Mouse (Mus musculus) MEL (cell line): ENCODE measurements around the gene Fbxw25. TPM values are rescaled to one million over a fixed set of nuclear protein-coding genes. Genes with fewer than 3 reads are reported as not detected.
"Not testable (repeated sequence)": the region's sequence is repeated elsewhere in the genome, so short reads cannot be mapped to it uniquely, and the experiment has no call there.

Experiments used
- DNase-seq: peaks from one replicate; pipeline ENCODE4 v3.0.0; 2011; ENCODE audit warnings: low read depth, low spot score
- H3K27ac ChIP-seq: 2 replicates; pipeline ENCODE4 v1.5.1; 2012; ENCODE audit warnings: low read depth, mild to moderate bottlenecking, control low read depth, low read length, moderate library complexity; ENCODE audit not compliant: control insufficient read depth
- H3K27me3 ChIP-seq, 2 experiments: fragments of 150-350 bp in 1 of 2; sonication (generic) in 1 of 2; 2 replicates each; pipeline ENCODE4 v1.6.1; 2012; ENCODE audit warnings: low read length in 2 of 2, mild to moderate bottlenecking in 2 of 2, improper control_type of control experiment in 1 of 2, moderate library complexity in 1 of 2; ENCODE audit not compliant: insufficient read depth in 2 of 2, control insufficient read depth in 1 of 2
- H3K36me3 ChIP-seq, 2 experiments: 2 replicates each; pipeline ENCODE4 v1.6.1; 2012 to 2014; ENCODE audit warnings: low read length in 2 of 2, improper control_type of control experiment in 1 of 2, inconsistent platforms in 1 of 2, mild to moderate bottlenecking in 1 of 2; ENCODE audit not compliant: insufficient read depth in 2 of 2, control insufficient read depth in 1 of 2
- H3K4me1 ChIP-seq, 2 experiments: fragments of 150-350 bp in 1 of 2; sonication (generic) in 1 of 2; 2 replicates each; pipeline ENCODE4 v1.6.1; 2012; ENCODE audit warnings: low read length in 2 of 2, improper control_type of control experiment in 1 of 2, mild to moderate bottlenecking in 1 of 2; ENCODE audit not compliant: insufficient read depth in 2 of 2, control insufficient read depth in 1 of 2
- H3K4me3 ChIP-seq, 2 experiments: fragments of 150-350 bp in 1 of 2; sonication (generic) in 1 of 2; 2 replicates each; pipeline ENCODE4 v1.5.1; 2012; ENCODE audit warnings: low read depth in 2 of 2, low read length in 2 of 2, mild to moderate bottlenecking in 2 of 2, moderate library complexity in 2 of 2, control low read depth in 1 of 2, improper control_type of control experiment in 1 of 2; ENCODE audit not compliant: control insufficient read depth in 1 of 2, insufficient read depth in 1 of 2
- H3K79me2 ChIP-seq: 2 replicates; pipeline ENCODE4 v1.6.1; 2012; ENCODE audit warnings: mild to moderate bottlenecking, low read length, moderate library complexity; ENCODE audit not compliant: control insufficient read depth, poor library complexity, insufficient read depth
- H3K9ac ChIP-seq: 2 replicates; pipeline ENCODE4 v1.6.1; 2012; ENCODE audit warnings: low read depth, mild to moderate bottlenecking, control low read depth, low read length, moderate library complexity; ENCODE audit not compliant: control insufficient read depth, poor library complexity, severe bottlenecking
- H3K9me3 ChIP-seq: fragments of 150-350 bp; sonication (generic); replicated peaks from 2 replicates; pipeline ENCODE4 v1.6.1; 2012; ENCODE audit warnings: mild to moderate bottlenecking, low read length, improper control_type of control experiment, moderate library complexity; ENCODE audit not compliant: insufficient read depth
- CHD2 ChIP-seq: IDR thresholded peaks from 2 replicates; pipeline ENCODE4 v1.6.1; 2011; ENCODE audit warnings: low read length, improper control_type of control experiment
- CTCF ChIP-seq, 3 experiments: IDR thresholded peaks in 2 of 3; conservative IDR thresholded peaks in 1 of 3; 2 replicates each; pipeline ENCODE4 v1.5.1; 2011 to 2012; ENCODE audit warnings: low read length in 3 of 3, low read depth in 2 of 3, mild to moderate bottlenecking in 2 of 3, improper control_type of control experiment in 1 of 3, inconsistent platforms in 1 of 3, mixed read lengths in 1 of 3, moderate library complexity in 1 of 3; ENCODE audit not compliant: control insufficient read depth in 1 of 3, insufficient read depth in 1 of 3, poor library complexity in 1 of 3, severe bottlenecking in 1 of 3
- EP300 ChIP-seq, 2 experiments: IDR thresholded peaks; 2 replicates each; pipeline ENCODE4 v1.6.1; 2011; ENCODE audit warnings: improper control_type of control experiment in 2 of 2, low read length in 2 of 2, low read depth in 1 of 2, mild to moderate bottlenecking in 1 of 2
- ETS1 ChIP-seq: IDR thresholded peaks from 2 replicates; pipeline ENCODE4 v1.6.1; 2012; ENCODE audit warnings: low read depth, mild to moderate bottlenecking, inconsistent platforms, low read length, improper control_type of control experiment, moderate library complexity
- JUND ChIP-seq: IDR thresholded peaks from 2 replicates; pipeline ENCODE4 v1.6.1; 2011; ENCODE audit warnings: low read depth, mild to moderate bottlenecking, improper control_type of control experiment, low read length
- MYB ChIP-seq: IDR thresholded peaks from 2 replicates; pipeline ENCODE4 v1.6.1; 2011; ENCODE audit warnings: mild to moderate bottlenecking, low read depth, low read length, improper control_type of control experiment
- POLR2AphosphoS5 ChIP-seq: IDR thresholded peaks from 2 replicates; pipeline ENCODE4 v1.6.1; 2012; ENCODE audit warnings: low read depth, borderline replicate concordance, mild to moderate bottlenecking, inconsistent platforms, low read length, moderate library complexity, mixed read lengths
- SMC3 ChIP-seq: IDR thresholded peaks from 2 replicates; pipeline ENCODE4 v1.6.1; 2011; ENCODE audit warnings: low read depth, low read length, improper control_type of control experiment
- TBP ChIP-seq: IDR thresholded peaks from 2 replicates; pipeline ENCODE4 v1.8.0; 2011; ENCODE audit warnings: low read depth, low read length, improper control_type of control experiment
- USF2 ChIP-seq, 2 experiments: IDR thresholded peaks; 2 replicates each; pipeline ENCODE4 v1.6.1; 2011 to 2012; ENCODE audit warnings: improper control_type of control experiment in 2 of 2, low read length in 2 of 2, borderline replicate concordance in 1 of 2, inconsistent platforms in 1 of 2, low read depth in 1 of 2, mild to moderate bottlenecking in 1 of 2; ENCODE audit not compliant: insufficient read depth in 1 of 2
- polyA plus RNA-seq, 2 experiments: library from polyadenylated mRNA; stranded (reverse) in 1 of 2; unstranded in 1 of 2; fragments of >175 nt in 1 of 2; fragments of >200 nt in 1 of 2; gene quantifications; 2 replicates each; pipeline versions ENCODE4 v1.2.1 to v1.2.4; 2012; ENCODE audit warnings: low replicate concordance in 2 of 2, low read depth in 1 of 2; ENCODE audit not compliant: insufficient read length in 2 of 2, insufficient read depth in 1 of 2, missing spikeins in 1 of 2
- total RNA-seq: library from RNA; depleted of rRNA; stranded (reverse); fragments of 300-350 nt; gene quantifications from 2 replicates; pipeline ENCODE4 v1.2.3, GENCODE M21; 2012; rRNA removed

Gene Fbxw25
- total and polyA plus RNA-seq, 3 experiments, result not detected

GRCm38 (mm10) chr9:109606837-109607236, 57.6 kb downstream of the Fbxw25 start:
- H3K9ac ChIP-seq, H3K4me3 ChIP-seq, H3K27ac ChIP-seq, H3K9me3 ChIP-seq, H3K36me3 ChIP-seq, H3K79me2 ChIP-seq, H3K27me3 ChIP-seq, H3K4me1 ChIP-seq: not testable (repeated sequence)
- peak; percentile 25; the same call in 1 of the 2 replicates for TF ChIP-seq SMC3
- peak in 2 of 3 experiments; percentile 15 to 30; a peak in 3 of 6 replicates for TF ChIP-seq CTCF (IDR thresholded peaks at IDR 0.05 in 2 of 3, conservative IDR thresholded peaks at IDR 0.05 in 1 of 3; ENCODE audit: control insufficient read depth in 1 of 3, insufficient read depth in 1 of 3, low read depth in 2 of 3, low read length in 3 of 3, poor library complexity in 1 of 3, severe bottlenecking in 1 of 3)
- peak; percentile 14 for DNase-seq

GRCm38 (mm10) chr9:109602128-109602527, 62.3 kb downstream of the Fbxw25 start:
- H3K9me3 ChIP-seq, H3K27me3 ChIP-seq, H3K27ac ChIP-seq, H3K79me2 ChIP-seq, H3K4me3 ChIP-seq, H3K36me3 ChIP-seq, H3K9ac ChIP-seq, H3K4me1 ChIP-seq: not testable (repeated sequence)
- TF ChIP-seq SMC3 (peak; percentile 34), CTCF (IDR thresholded peaks at IDR 0.05 in 2 of 3, conservative IDR thresholded peaks at IDR 0.05 in 1 of 3; ENCODE audit: control insufficient read depth in 1 of 3, insufficient read depth in 1 of 3, low read depth in 2 of 3, low read length in 3 of 3, poor library complexity in 1 of 3, severe bottlenecking in 1 of 3) (peak; percentile 41 to 46 (median 46))
- DNase-seq, result peak; percentile 22

GRCm38 (mm10) chr9:109597226-109597625, 67.2 kb downstream of the Fbxw25 start:
- Histone ChIP-seq H3K27me3 (no peaks in the 10 kb centered on the region), H3K4me3 (no peak overlapping the region), H3K9me3 (no peaks in the 10 kb centered on the region), H3K79me2 (no peaks in the 10 kb centered on the region), H3K4me1 (no peaks in the 10 kb centered on the region), H3K36me3 (no peaks in the 10 kb centered on the region), H3K9ac (no peak overlapping the region), H3K27ac (no peak overlapping the region)
- no peak for DNase-seq
- TF ChIP-seq ETS1, result no peak
- TF ChIP-seq MYB, result no peak
- no peak for TF ChIP-seq JUND
- no peak for TF ChIP-seq POLR2AphosphoS5
- TF ChIP-seq EP300 (IDR thresholded peaks at IDR 0.05; ENCODE audit: low read depth in 1 of 2, low read length in 2 of 2), result no peak
- no peak for TF ChIP-seq TBP
- no peak for TF ChIP-seq USF2 (IDR thresholded peaks at IDR 0.05; ENCODE audit: borderline replicate concordance in 1 of 2, insufficient read depth in 1 of 2, low read depth in 1 of 2, low read length in 2 of 2)
- TF ChIP-seq SMC3, result no peak
- TF ChIP-seq CHD2, result no peak

Other genes starting within 250 kb of the Fbxw25 start
- not detected in 2 replicates for gene Fbxw16, start 215.5 kb downstream of the Fbxw25 start, total RNA-seq
- gene Fbxw16, start 215.5 kb downstream of the Fbxw25 start, polyA plus RNA-seq, result not detected
- gene Fbxw19, start 168.8 kb downstream of the Fbxw25 start, total RNA-seq, result not detected in 2 replicates
- gene Fbxw19, start 168.8 kb downstream of the Fbxw25 start, polyA plus RNA-seq, result not detected
- not detected in 2 replicates for gene Fbxw15, start 96.4 kb downstream of the Fbxw25 start, total RNA-seq
- not detected for gene Fbxw15, start 96.4 kb downstream of the Fbxw25 start, polyA plus RNA-seq
- not detected in 2 replicates for gene Fbxw24, start 38.6 kb downstream of the Fbxw25 start, total RNA-seq
- gene Fbxw24, start 38.6 kb downstream of the Fbxw25 start, polyA plus RNA-seq, result not detected
- gene Fbxw18, start 38.0 kb upstream of the Fbxw25 start, total RNA-seq, result not detected in 2 replicates
- gene Fbxw18, start 38.0 kb upstream of the Fbxw25 start, polyA plus RNA-seq, result not detected
- gene Fbxw26, start 81.4 kb upstream of the Fbxw25 start, total RNA-seq, result not detected in 2 replicates
- gene Fbxw26, start 81.4 kb upstream of the Fbxw25 start, polyA plus RNA-seq, result not detected
- gene Fbxw27, start 126.0 kb upstream of the Fbxw25 start, total RNA-seq, result not detected in 2 replicates
- not detected for gene Fbxw27, start 126.0 kb upstream of the Fbxw25 start, polyA plus RNA-seq
- not detected in 2 replicates for gene Spink8, start 147.6 kb upstream of the Fbxw25 start, total RNA-seq
- gene Spink8, start 147.6 kb upstream of the Fbxw25 start, polyA plus RNA-seq, result not detected
- gene Nme6, start 168.1 kb upstream of the Fbxw25 start, total RNA-seq, result 75.9 and 98.2 TPM in 2 replicates
- 10 to 100 TPM in 1 of 2 experiments, not detected in 1; 84.1 TPM for gene Nme6, start 168.1 kb upstream of the Fbxw25 start, polyA plus RNA-seq
- not detected in 2 replicates for gene Camp, start 185.0 kb upstream of the Fbxw25 start, total RNA-seq
- gene Camp, start 185.0 kb upstream of the Fbxw25 start, polyA plus RNA-seq, result under 1 TPM in 1 of 2 experiments, not detected in 1; 0.13 TPM
- 50.6 and 67.4 TPM in 2 replicates for gene Cdc25a, start 210.9 kb upstream of the Fbxw25 start, total RNA-seq
- 10 to 100 TPM; 67.2 to 79.4 TPM for gene Cdc25a, start 210.9 kb upstream of the Fbxw25 start, polyA plus RNA-seq